8 mouse cellular contexts compared by ENCODE assay signal in the genomic region with DNA sequence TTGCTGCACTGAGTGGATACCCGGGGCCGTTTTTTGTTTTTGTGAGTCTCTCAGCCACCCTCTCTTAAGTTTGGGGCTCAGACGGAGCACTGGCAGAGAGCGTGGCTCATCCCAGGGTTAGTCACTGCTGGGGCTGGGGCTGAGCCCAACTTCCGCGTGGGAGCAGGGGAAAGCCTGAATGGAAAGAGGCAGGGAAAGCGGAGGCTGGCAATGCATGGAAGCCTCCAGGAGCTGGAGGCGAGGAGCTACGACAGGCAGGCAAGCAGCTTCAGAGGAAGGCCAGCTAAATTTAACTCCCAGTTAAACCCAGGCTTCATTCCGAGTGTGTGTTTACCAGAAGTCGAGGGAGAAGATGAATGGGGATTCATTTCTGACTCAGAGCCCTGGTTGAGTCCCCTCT. TPM values are rescaled to one million over a fixed set of nuclear protein-coding genes. Genes with fewer than 3 reads are reported as not detected.
DNase-seq lines count a peak whose midpoint lies in the region; ATAC-seq and TF ChIP-seq lines count a peak whose summit lies in the region.

No protein-coding gene starts in this region.

- WGBS in heart, adult 2 months, result 12% methylated on average over 11 of the region's 11 CpGs
- WGBS in embryonic facial prominence, embryonic 14.5 days, result 19% methylated on average over 11 of the region's 11 CpGs
- 21% methylated on average over 11 of the region's 11 CpGs for WGBS in kidney, embryonic 14.5 days

- H3K36me3 ChIP-seq in heart, adult 2 months (ENCODE audit: control insufficient read depth, insufficient read depth, low read length), result no peaks in the 10 kb centered on the region
- H3K36me3 ChIP-seq in embryonic facial prominence, embryonic 14.5 days (ENCODE audit: control insufficient read depth, insufficient read depth, low read length), result no peaks in the 10 kb centered on the region
- H3K36me3 ChIP-seq in kidney, embryonic 14.5 days (ENCODE audit: control insufficient read depth, insufficient read depth, low read length), result no peaks in the 10 kb centered on the region

- no peak for ATAC-seq in embryonic facial prominence, embryonic 14.5 days (ENCODE audit: low read depth)
- no peak for ATAC-seq in kidney, embryonic 14.5 days (ENCODE audit: low FRiP score, low TSS enrichment)

- TF ChIP-seq CTCF in heart, adult 2 months (IDR thresholded peaks at IDR 0.05), result no peak

- H3K9me3 ChIP-seq in embryonic facial prominence, embryonic 14.5 days (ENCODE audit: control insufficient read depth, low read length), result no peaks in the 10 kb centered on the region
- no peaks in the 10 kb centered on the region for H3K9me3 ChIP-seq in kidney, embryonic 14.5 days (ENCODE audit: control insufficient read depth, low read length)

- no peaks in the 10 kb centered on the region for H3K79me2 ChIP-seq in heart, adult 2 months (replicated peaks; ENCODE audit: control insufficient read depth, insufficient read depth, low read length)

- H3K4me3 ChIP-seq in heart, adult 2 months, result no peak overlapping the region
- no peak overlapping the region for H3K4me3 ChIP-seq in embryonic facial prominence, embryonic 14.5 days (ENCODE audit: low read depth, low read length)
- H3K4me3 ChIP-seq in kidney, embryonic 14.5 days (ENCODE audit: low read length), result no peak overlapping the region

- TF ChIP-seq EP300 in heart, adult 2 months (IDR thresholded peaks at IDR 0.05; ENCODE audit: insufficient read depth, low read depth, low read length), result no peak

- TF ChIP-seq POLR2A in heart, adult 2 months (IDR thresholded peaks at IDR 0.05; ENCODE audit: insufficient read depth, low read depth, low read length), result no peak

- peaks cover 3% of the 10 kb centered on the region for H3K4me1 ChIP-seq in heart, adult 2 months (ENCODE audit: control insufficient read depth, insufficient read depth, low read length)
- no peaks in the 10 kb centered on the region for H3K4me1 ChIP-seq in embryonic facial prominence, embryonic 14.5 days (ENCODE audit: control insufficient read depth, insufficient read depth, low read length)
- H3K4me1 ChIP-seq in kidney, embryonic 14.5 days (ENCODE audit: control insufficient read depth, insufficient read depth, low read length), result no peaks in the 10 kb centered on the region

- peak in 1 of 2 experiments; percentile 31 for DNase-seq in heart, adult 2 months
- DNase-seq in heart, adult 9 months (ENCODE audit: low spot score in 2 of 2), result no peak
- peak; percentile 72 for DNase-seq in 3T3-L1 (ENCODE audit: low read depth, low spot score)
- no peak for DNase-seq in embryonic facial prominence, embryonic 14.5 days (ENCODE audit: low spot score)
- peak; percentile 65 to 67 for DNase-seq in layer of hippocampus, postnatal 36 days
- peak; percentile 19 for DNase-seq in right cerebral cortex, postnatal 4 days
- DNase-seq in thymus, postnatal 14 days, result no peak

- 0 out of 2 replicates have a peak overlapping the region, but pooled peaks have one; percentile 18 for H3K4me2 ChIP-seq in embryonic facial prominence, embryonic 14.5 days (ENCODE audit: low read depth, low read length)
- no peak overlapping the region for H3K4me2 ChIP-seq in kidney, embryonic 14.5 days (replicated peaks; ENCODE audit: low read depth, low read length)

- peak overlapping the region; percentile 38 for H3K9ac ChIP-seq in heart, adult 2 months (ENCODE audit: low read depth, low read length)
- 0 out of 2 replicates have a peak overlapping the region, but pooled peaks have one; percentile 22 for H3K9ac ChIP-seq in embryonic facial prominence, embryonic 14.5 days (ENCODE audit: low read depth, low read length)
- no peak overlapping the region for H3K9ac ChIP-seq in kidney, embryonic 14.5 days (ENCODE audit: low read depth, low read length)

- no peaks in the 10 kb centered on the region for H3K27me3 ChIP-seq in heart, adult 2 months (ENCODE audit: control insufficient read depth, insufficient read depth, low read length)
- no peaks in the 10 kb centered on the region for H3K27me3 ChIP-seq in embryonic facial prominence, embryonic 14.5 days (replicated peaks; ENCODE audit: control insufficient read depth, insufficient read depth, low read length)
- no peaks in the 10 kb centered on the region for H3K27me3 ChIP-seq in kidney, embryonic 14.5 days (ENCODE audit: control insufficient read depth, insufficient read depth, low read length)

- no peak overlapping the region for H3K27ac ChIP-seq in heart, adult 2 months
- no peak overlapping the region for H3K27ac ChIP-seq in embryonic facial prominence, embryonic 14.5 days (replicated peaks; ENCODE audit: low read depth, low read length)
- no peak overlapping the region for H3K27ac ChIP-seq in kidney, embryonic 14.5 days (ENCODE audit: low read depth, low read length)

- intact Hi-C loops in heart, adult 2 months (cut with DNase I), result no loop called here

RNA-seq across cellular contexts. Expression of a gene that starts 10.6 kb away (rescaled TPM):
- 100 to 1,000 TPM; 155 to 161 TPM for total RNA-seq in heart, adult 2 months (2021)
- polyA plus RNA-seq in heart, adult 2 months (2012; rRNA removed), result 133 and 139 TPM in 2 replicates
- polyA plus RNA-seq in embryonic facial prominence, embryonic 14.5 days (2014; fragmentation: Nextera tagmentation; extraction: Ambion mirVana), result 65.4 and 68.6 TPM in 2 replicates
- total RNA-seq in layer of hippocampus, postnatal 36 days (2021), result 100 to 1,000 TPM; 184 to 240 TPM
- 76.6 and 88.5 TPM in 2 replicates for polyA plus RNA-seq in kidney, embryonic 14.5 days (2014; fragmentation: Nextera tagmentation; extraction: Ambion mirVana)

RNA-seq across cellular contexts. Expression of a gene that starts 40.1 kb away (rescaled TPM):
- 10 to 100 TPM; 27.8 to 29.8 TPM for total RNA-seq in heart, adult 2 months (2021)
- 16.6 and 23.1 TPM in 2 replicates for polyA plus RNA-seq in heart, adult 2 months (2012; rRNA removed)
- polyA plus RNA-seq in embryonic facial prominence, embryonic 14.5 days (2014; fragmentation: Nextera tagmentation; extraction: Ambion mirVana), result 39.9 and 45.8 TPM in 2 replicates
- 10 to 100 TPM; 63.6 to 65.5 TPM for total RNA-seq in layer of hippocampus, postnatal 36 days (2021)
- 20.5 and 35.2 TPM in 2 replicates for polyA plus RNA-seq in kidney, embryonic 14.5 days (2014; fragmentation: Nextera tagmentation; extraction: Ambion mirVana)

RNA-seq across cellular contexts. Expression of a gene that starts 40.2 kb away (rescaled TPM):
- 10 to 100 TPM; 24.1 to 24.7 TPM for total RNA-seq in heart, adult 2 months (2021)
- 5.2 and 6.6 TPM in 2 replicates for polyA plus RNA-seq in heart, adult 2 months (2012; rRNA removed)
- 1.6 and 2.1 TPM in 2 replicates for polyA plus RNA-seq in embryonic facial prominence, embryonic 14.5 days (2014; fragmentation: Nextera tagmentation; extraction: Ambion mirVana)
- 1 to 10 TPM; 3.7 to 4.1 TPM for total RNA-seq in layer of hippocampus, postnatal 36 days (2021)
- 1.7 and 3.2 TPM in 2 replicates for polyA plus RNA-seq in kidney, embryonic 14.5 days (2014; fragmentation: Nextera tagmentation; extraction: Ambion mirVana)

Comparison
In these comparisons a context has a peak if more than half of its experiments do, and no peak if none do; other contexts are left out.
1. DNase-seq: peak in 3T3-L1 (single experiment), layer of hippocampus, postnatal 36 days (2 of 2) and right cerebral cortex, postnatal 4 days (single experiment); none in heart, adult 9 months (0 of 2), embryonic facial prominence, embryonic 14.5 days (single experiment) and thymus, postnatal 14 days (single experiment).